Comparison of ENCODE assay signal across 8 mouse cellular contexts in genomic region chr4:45184521-45185330, GRCm38 (mm10). TPM values are rescaled to one million over a fixed set of nuclear protein-coding genes. Genes with fewer than 3 reads are reported as not detected.
A peak's percentile ranks its signal among the peaks of the same experiment; 100 is the strongest.
DNase-seq lines count a peak whose midpoint lies in the region; ATAC-seq and TF ChIP-seq lines count a peak whose summit lies in the region.

Gene Frmpd1 (plus strand): TSS chr4:45184875.

- TF ChIP-seq EP300 in ES-Bruce4 (IDR thresholded peaks at IDR 0.05; ENCODE audit: insufficient read depth, low read depth, low read length): no peak
- TF ChIP-seq EP300 in heart, postnatal 0 days (IDR thresholded peaks at IDR 0.05; ENCODE audit: low read depth): no peak

- peak within 1 kb of the TSS; percentile 59 for H3K9ac ChIP-seq in ES-Bruce4 (ENCODE audit: low read depth, poor library complexity, severe bottlenecking)
- H3K9ac ChIP-seq in forebrain, embryonic 14.5 days (ENCODE audit: low read length): peak within 1 kb of the TSS; percentile 63
- H3K9ac ChIP-seq in heart, postnatal 0 days (replicated peaks; ENCODE audit: low read depth, low read length): peak within 1 kb of the TSS; percentile 61
- peak within 1 kb of the TSS; percentile 27; the same call in 1 of the 2 replicates for H3K9ac ChIP-seq in liver, embryonic 15.5 days
- H3K9ac ChIP-seq in neural tube, embryonic 13.5 days: peak within 1 kb of the TSS; percentile 76

- 1% methylated on average over 56 of the region's 85 CpGs for WGBS in forebrain, embryonic 14.5 days
- under 1% methylated on average over 69 of the region's 85 CpGs for WGBS in heart, postnatal 0 days
- 1% methylated on average over 73 of the region's 85 CpGs for WGBS in liver, embryonic 15.5 days (ENCODE audit: insufficient replicate concordance)
- under 1% methylated on average over 75 of the region's 85 CpGs for WGBS in neural tube, embryonic 13.5 days

- no peaks in the 10 kb centered on the region for H3K4me1 ChIP-seq in ES-Bruce4 (ENCODE audit: control insufficient read depth, insufficient read depth, low read length)
- H3K4me1 ChIP-seq in forebrain, embryonic 14.5 days (ENCODE audit: control insufficient read depth, insufficient read depth, low read length): peaks cover 4% of the 10 kb centered on the region; the same call in 1 of the 2 replicates
- peaks cover 6% of the 10 kb centered on the region for H3K4me1 ChIP-seq in heart, postnatal 0 days (ENCODE audit: control insufficient read depth, insufficient read depth)
- peaks cover 10% of the 10 kb centered on the region for H3K4me1 ChIP-seq in liver, embryonic 15.5 days (replicated peaks)
- H3K4me1 ChIP-seq in neural tube, embryonic 13.5 days (replicated peaks): peaks cover 19% of the 10 kb centered on the region

- H3K4me2 ChIP-seq in forebrain, embryonic 14.5 days (ENCODE audit: low read length): peak within 1 kb of the TSS; percentile 99
- peak within 1 kb of the TSS; percentile 99 for H3K4me2 ChIP-seq in heart, postnatal 0 days (ENCODE audit: low read depth, low read length)
- peak within 1 kb of the TSS; percentile 83 for H3K4me2 ChIP-seq in liver, embryonic 15.5 days
- peak within 1 kb of the TSS; percentile 97 for H3K4me2 ChIP-seq in neural tube, embryonic 13.5 days

- no peaks in the 10 kb centered on the region; the same call in 1 of the 2 replicates for H3K27me3 ChIP-seq in ES-Bruce4 (ENCODE audit: control insufficient read depth, insufficient read depth, low read length, poor library complexity, severe bottlenecking)
- peaks cover 10% of the 10 kb centered on the region for H3K27me3 ChIP-seq in forebrain, embryonic 14.5 days (replicated peaks; ENCODE audit: control insufficient read depth, insufficient read depth, low read length)
- H3K27me3 ChIP-seq in heart, postnatal 0 days (ENCODE audit: control insufficient read depth, insufficient read depth, low read length): peaks cover 14% of the 10 kb centered on the region; the same call in 1 of the 2 replicates
- peaks cover 91% of the 10 kb centered on the region for H3K27me3 ChIP-seq in liver, embryonic 15.5 days
- H3K27me3 ChIP-seq in neural tube, embryonic 13.5 days: peaks cover 41% of the 10 kb centered on the region

- H3K4me3 ChIP-seq in ES-Bruce4 (ENCODE audit: low read depth, low read length): peak within 1 kb of the TSS; percentile 69
- peak within 1 kb of the TSS; percentile 48 for H3K4me3 ChIP-seq in forebrain, embryonic 14.5 days (ENCODE audit: low read depth, low read length)
- H3K4me3 ChIP-seq in heart, postnatal 0 days (ENCODE audit: low read depth, low read length): peak within 1 kb of the TSS; percentile 72
- peak within 1 kb of the TSS; percentile 55 for H3K4me3 ChIP-seq in liver, embryonic 15.5 days (replicated peaks)
- peak within 1 kb of the TSS; percentile 68 for H3K4me3 ChIP-seq in neural tube, embryonic 13.5 days

- no peak for TF ChIP-seq POLR2A in ES-Bruce4 (IDR thresholded peaks at IDR 0.05; ENCODE audit: insufficient read depth, low read length)

- no peaks in the 10 kb centered on the region for H3K36me3 ChIP-seq in ES-Bruce4 (ENCODE audit: control insufficient read depth, insufficient read depth, low read length, poor library complexity, severe bottlenecking)
- no peaks in the 10 kb centered on the region for H3K36me3 ChIP-seq in forebrain, embryonic 14.5 days (ENCODE audit: control insufficient read depth, insufficient read depth, low read length)
- no peaks in the 10 kb centered on the region for H3K36me3 ChIP-seq in heart, postnatal 0 days (replicated peaks; ENCODE audit: control insufficient read depth, insufficient read depth, low read length)
- no peaks in the 10 kb centered on the region for H3K36me3 ChIP-seq in liver, embryonic 15.5 days (replicated peaks)
- H3K36me3 ChIP-seq in neural tube, embryonic 13.5 days: no peaks in the 10 kb centered on the region

- H3K9me3 ChIP-seq in ES-Bruce4 (replicated peaks; ENCODE audit: control insufficient read depth, insufficient read depth, low read length, poor library complexity, severe bottlenecking): no peaks in the 10 kb centered on the region
- no peaks in the 10 kb centered on the region for H3K9me3 ChIP-seq in forebrain, embryonic 14.5 days (replicated peaks; ENCODE audit: control insufficient read depth, low read length)
- H3K9me3 ChIP-seq in heart, postnatal 0 days (replicated peaks; ENCODE audit: control insufficient read depth, low read length): no peaks in the 10 kb centered on the region
- no peaks in the 10 kb centered on the region for H3K9me3 ChIP-seq in liver, embryonic 15.5 days (replicated peaks)
- H3K9me3 ChIP-seq in neural tube, embryonic 13.5 days: no peaks in the 10 kb centered on the region

- peak; percentile 75 for DNase-seq in forebrain, embryonic 14.5 days (ENCODE audit: low spot score)
- peak; percentile 63 for DNase-seq in heart, postnatal 0 days (ENCODE audit: low spot score)
- peak; percentile 56 to 83 for DNase-seq in kidney, postnatal 36 days
- peak; percentile 37 for DNase-seq in thymus, postnatal 0 days (ENCODE audit: low spot score)

- TF ChIP-seq CTCF in ES-Bruce4 (IDR thresholded peaks at IDR 0.05; ENCODE audit: low read depth, low read length): no peak
- TF ChIP-seq CTCF in heart, postnatal 0 days (IDR thresholded peaks at IDR 0.05; ENCODE audit: low read depth): no peak

- ATAC-seq in cerebellum, adult (ENCODE audit: insufficient number of reproducible peaks, low FRiP score, low TSS enrichment): peak; percentile 63
- ATAC-seq in forebrain, embryonic 14.5 days: peak; percentile 89
- peak; percentile 84 for ATAC-seq in heart, postnatal 0 days (ENCODE audit: insufficient read depth, low read depth)
- ATAC-seq in liver, embryonic 15.5 days (ENCODE audit: insufficient read depth): no peak; the same call in 1 of the 2 replicates
- ATAC-seq in neural tube, embryonic 13.5 days (ENCODE audit: low read depth): peak; percentile 83

- H3K27ac ChIP-seq in ES-Bruce4 (ENCODE audit: insufficient read depth, low read length): no peak within 1 kb of the TSS
- no peak within 1 kb of the TSS for H3K27ac ChIP-seq in forebrain, embryonic 14.5 days (ENCODE audit: low read depth, low read length)
- H3K27ac ChIP-seq in heart, postnatal 0 days (ENCODE audit: low read depth): peak within 1 kb of the TSS; percentile 39; the same call in 1 of the 2 replicates
- no peak within 1 kb of the TSS for H3K27ac ChIP-seq in liver, embryonic 15.5 days (replicated peaks)
- no peak within 1 kb of the TSS for H3K27ac ChIP-seq in neural tube, embryonic 13.5 days (replicated peaks)

RNA-seq across cellular contexts. Expression of gene Frmpd1, which starts in this region (rescaled TPM):
- 3.2 and 4.5 TPM in 2 replicates for polyA plus RNA-seq in ES-Bruce4 (2011; ENCODE audit: insufficient read depth, insufficient read length, low read depth, missing spikeins)
- polyA plus RNA-seq in forebrain, embryonic 14.5 days (2014; fragmentation: Nextera tagmentation; extraction: Ambion mirVana): 0.25 and 0.62 TPM in 2 replicates
- 1.8 and 4.4 TPM in 2 replicates for total RNA-seq in heart, postnatal 0 days (2014; rRNA removed; ENCODE audit: low replicate concordance)
- 0.90 and 1.1 TPM in 2 replicates for polyA plus RNA-seq in heart, postnatal 0 days (2015; fragmentation: Nextera tagmentation; extraction: Ambion mirVana)
- 0.13 and 0.25 TPM in 2 replicates for polyA plus RNA-seq in liver, embryonic 15.5 days (2015; fragmentation: Nextera tagmentation; extraction: Ambion mirVana)
- 2.9 and 3.0 TPM in 2 replicates for polyA plus RNA-seq in neural tube, embryonic 13.5 days (2015; fragmentation: Nextera tagmentation; extraction: Ambion mirVana)
- polyA plus RNA-seq in thymus, postnatal 0 days (2015; fragmentation: Nextera tagmentation; extraction: Ambion mirVana): 0.14 and 0.26 TPM in 2 replicates

Comparison
In these comparisons a context has a peak if more than half of its experiments do, and no peak if none do; other contexts are left out.
1. Peak in DNase-seq, ATAC-seq, H3K4me3 ChIP-seq, H3K9ac ChIP-seq and H3K4me2 ChIP-seq in forebrain, embryonic 14.5 days; RNA of the gene not detected or under 1 TPM.
2. Peak in DNase-seq in thymus, postnatal 0 days; RNA of the gene not detected or under 1 TPM.